Mouse (Mus musculus) cerebellum, adult 9-10 months (tissue): Measurements from ENCODE around the gene Kcnq1.

ENCODE experiments used
- DNase-seq: peaks from one replicate; pipeline ENCODE4 v3.0.0; 2022

The Kcnq1 gene

GRCm38 (mm10) chr7:143106062-143106461, at the start of gene Kcnq1:
Gene Kcnq1 (plus strand): TSS chr7:143106362.
- no peak for DNase-seq

- peak; percentile 20 for DNase-seq
Observed at GRCm38 (mm10) chr7:143057023-143057422, 49.1 kb upstream of the Kcnq1 start.

DNA sequence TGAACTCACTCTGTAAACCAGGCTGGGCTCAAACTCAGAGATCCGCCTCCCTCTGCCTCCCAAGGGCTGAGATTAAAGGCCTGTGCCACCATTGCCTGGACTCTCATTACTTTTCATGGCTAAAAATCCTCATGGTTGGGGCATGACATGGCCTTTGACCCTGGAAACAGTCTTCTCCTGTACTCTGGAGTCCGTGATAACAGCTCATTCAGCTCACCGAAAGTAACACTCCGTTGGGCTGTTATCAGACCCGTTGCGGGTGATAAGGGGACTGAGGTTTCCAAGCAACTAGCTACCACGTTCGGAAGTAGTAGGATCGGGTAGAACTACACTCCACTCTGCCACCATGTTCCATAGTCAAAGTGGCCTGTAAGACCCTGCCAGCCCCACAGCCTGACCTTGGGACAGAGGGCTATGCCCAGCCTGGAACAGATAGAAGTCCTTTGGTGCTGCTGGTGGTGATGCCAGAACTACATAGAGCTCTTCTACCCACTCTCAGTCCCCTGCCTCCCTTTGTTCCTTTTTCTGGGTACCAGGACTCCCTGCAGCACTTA, 48.4 kb upstream of the Kcnq1 start:
- peak; percentile 18 for DNase-seq

GRCm38 (mm10) chr7:143058221-143058697, 47.9 kb upstream of the Kcnq1 start:
- peak; percentile 22 for DNase-seq

DNA sequence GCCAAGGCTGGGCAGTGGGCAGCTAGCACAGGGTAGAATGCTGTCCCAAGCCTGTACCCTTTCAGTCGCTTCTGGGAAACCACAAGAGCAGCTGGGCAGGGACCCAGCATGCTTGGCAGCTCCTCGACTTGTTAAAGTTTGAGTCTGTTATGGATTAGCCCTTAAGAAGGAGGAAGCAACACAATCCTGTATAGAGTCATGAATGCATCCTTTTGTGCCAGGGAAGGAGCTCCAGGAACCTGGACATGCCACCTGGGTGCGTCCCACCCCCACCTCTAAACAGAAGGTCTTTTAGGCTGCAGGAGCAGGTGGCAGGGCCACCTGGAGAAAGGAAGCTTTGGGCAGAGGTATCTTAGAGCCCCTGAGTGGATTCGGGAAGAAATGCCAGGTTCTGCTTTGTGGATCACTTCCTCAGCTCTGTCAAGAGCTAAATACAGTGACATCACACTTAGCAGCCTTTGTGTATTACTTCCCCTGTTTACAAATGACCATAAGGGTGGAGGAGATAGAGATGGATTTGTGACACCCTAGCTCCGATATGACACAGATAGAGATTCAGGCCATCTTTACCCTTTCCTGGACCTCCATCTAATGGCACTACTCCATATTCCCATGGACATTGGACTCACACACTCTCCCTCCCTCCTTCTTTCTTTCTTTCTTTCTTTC, 46.8 kb upstream of the Kcnq1 start:
- peak; percentile 65 for DNase-seq

DNA sequence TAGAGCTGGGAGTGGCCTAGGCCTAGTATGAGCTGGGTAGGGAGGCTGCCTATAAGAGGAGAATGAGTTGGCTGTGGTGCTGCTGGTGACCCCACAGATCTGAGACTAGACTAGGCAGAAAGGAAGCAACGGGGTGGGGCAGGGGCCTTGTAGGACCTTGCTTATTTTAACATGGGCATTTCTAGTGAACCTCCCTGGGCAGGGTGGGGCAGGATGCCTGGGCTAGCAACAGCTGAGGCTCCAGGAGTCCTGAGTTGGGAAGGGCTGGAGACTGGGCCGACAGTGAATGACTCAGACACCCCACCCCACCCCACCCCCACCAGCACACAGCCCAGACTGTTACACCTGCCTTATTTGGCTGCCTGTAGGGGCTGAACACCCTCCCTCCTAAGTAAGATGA, 43.5 kb upstream of the Kcnq1 start:
- peak; percentile 13 for DNase-seq

- DNase-seq = peak; percentile 34
Observed at GRCm38 (mm10) chr7:143064226-143064625, 41.9 kb upstream of the Kcnq1 start.

DNA sequence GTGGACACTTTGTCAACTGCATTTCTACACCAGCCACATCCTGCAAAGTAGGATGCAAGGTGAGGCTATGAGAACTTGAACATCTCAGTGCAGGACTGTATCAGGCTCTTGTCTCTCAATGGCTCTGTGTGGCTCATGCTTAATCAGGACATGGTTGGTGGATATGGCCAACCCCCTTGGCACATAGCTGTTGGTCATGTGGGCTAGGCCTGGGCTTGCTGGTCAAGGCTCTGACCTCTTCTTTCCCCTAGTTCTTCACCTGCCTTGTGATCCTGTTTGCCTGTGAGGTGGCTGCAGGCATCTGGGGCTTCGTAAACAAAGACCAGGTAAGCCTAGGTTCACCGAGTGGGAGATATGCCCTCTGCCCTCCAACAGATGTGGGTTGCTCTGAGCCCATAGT, 40.5 kb upstream of the Kcnq1 start:
- DNase-seq = peak; percentile 24

DNA sequence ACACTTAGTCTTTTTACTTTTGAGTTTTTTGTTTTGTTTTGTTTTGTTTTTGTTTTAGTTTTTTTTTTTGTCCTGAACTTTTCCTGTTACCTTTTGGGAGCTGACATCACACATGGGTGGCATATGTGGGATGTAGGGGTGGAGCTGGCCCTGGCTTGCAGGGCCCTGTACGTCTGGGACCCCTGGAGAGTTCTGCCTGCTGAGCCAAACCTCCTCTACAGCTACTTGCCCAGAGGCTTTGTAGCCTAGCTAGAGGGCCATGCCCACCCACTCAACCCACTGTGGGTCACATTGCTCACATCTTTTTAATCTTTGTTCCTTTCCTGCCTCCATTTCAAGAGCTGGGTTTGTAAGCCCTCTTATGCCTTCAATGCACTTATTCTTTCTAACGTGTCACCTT, 38.7 kb upstream of the Kcnq1 start:
- peak; percentile 60 for DNase-seq

GRCm38 (mm10) chr7:143067897-143068296, 38.3 kb upstream of the Kcnq1 start:
- DNase-seq = peak; percentile 67

- peak; percentile 86 for DNase-seq
Observed at GRCm38 (mm10) chr7:143068316-143068881, 37.8 kb upstream of the Kcnq1 start.

DNA sequence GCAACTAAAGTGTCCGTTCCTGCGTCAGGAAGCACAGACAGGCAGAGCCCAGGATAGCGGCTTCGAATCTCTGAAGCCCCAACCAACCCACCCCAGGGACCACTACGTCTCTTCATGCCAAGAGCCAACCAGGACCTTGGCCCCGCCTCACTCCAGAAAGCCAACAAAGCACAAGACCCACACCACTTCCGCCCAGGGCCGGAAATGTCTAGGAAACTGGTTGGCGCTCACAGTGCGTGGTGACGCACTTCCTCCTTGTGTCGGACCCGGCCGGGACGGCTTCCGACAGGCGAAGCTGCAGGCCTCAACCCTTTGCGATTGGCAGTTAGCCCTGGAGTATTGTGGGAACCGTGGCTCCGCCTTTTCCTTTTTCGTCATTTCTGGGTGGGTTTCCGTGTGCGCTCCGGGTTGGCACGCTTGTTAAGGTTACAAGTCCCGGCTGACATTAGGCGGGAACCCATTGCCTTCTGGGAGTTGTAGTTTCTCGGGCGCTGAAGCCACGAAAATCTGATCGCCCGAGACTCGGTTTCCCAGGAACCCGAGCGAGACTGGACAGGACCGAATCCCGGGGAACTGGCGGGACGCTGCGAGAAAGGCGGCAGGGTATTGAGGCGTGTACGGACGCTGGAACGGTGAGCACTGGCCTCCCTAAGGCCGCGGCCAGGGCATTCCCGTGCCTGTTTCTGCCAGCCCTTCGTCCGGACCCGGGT, 37.1 kb upstream of the Kcnq1 start, which contains the start of gene Tssc4:
Tssc4 (plus strand) TSS at position 368 of the 710 bp plus-strand sequence.
- DNase-seq = peak; percentile 99

DNA sequence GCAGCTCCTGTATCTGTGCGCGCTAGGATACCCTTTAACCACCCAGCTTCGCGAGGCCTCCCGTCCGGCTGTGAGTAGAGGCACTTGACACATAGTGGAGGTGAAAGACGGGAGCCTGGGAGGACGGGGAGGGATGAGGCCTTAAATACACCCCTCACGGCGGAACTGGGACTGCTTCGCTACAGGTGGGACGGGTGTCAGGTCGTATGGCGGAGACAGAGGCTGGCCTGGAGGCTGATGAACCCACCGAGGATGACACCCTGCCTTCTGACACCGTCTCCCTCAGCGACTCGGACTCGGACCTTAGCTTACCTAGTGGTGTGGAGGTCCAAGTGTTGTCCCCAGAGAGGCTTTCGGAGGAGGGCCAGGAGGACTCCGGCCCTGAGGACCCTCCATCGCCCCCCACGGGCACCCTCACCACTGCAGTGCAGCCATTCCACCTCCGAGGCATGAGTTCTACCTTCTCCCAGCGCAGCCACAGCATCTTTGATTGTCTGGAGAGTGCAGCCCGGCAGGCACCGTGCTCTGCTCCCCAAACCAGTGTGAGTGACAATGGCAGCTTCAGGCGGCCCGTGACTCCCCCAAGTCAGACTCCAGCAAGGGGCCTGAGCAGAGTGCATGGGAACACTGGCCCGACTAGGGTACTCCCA, 36.3 kb upstream of the Kcnq1 start:
- no peak for DNase-seq

GRCm38 (mm10) chr7:143070506-143071070, 35.6 kb upstream of the Kcnq1 start:
- DNase-seq = peak; percentile 57

DNA sequence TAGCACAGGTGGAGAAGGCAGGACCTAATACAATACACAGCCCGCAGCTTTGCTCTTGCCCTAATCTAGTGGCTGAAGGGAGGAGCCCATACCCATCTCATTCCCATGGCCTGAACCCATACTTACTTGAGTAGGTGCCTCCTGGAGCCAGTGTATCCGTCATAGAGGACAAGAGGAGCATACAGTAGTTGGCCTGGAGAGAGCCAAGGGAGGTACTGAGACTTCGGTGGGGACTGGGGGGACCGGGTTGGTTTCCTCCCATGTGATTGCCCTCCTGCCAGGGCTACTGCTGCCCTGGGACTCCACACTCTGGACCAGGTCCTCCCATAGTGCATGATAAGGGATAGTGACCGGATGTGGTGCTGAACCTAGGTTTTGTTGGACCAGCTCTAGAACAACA, 33.6 kb upstream of the Kcnq1 start:
- DNase-seq = no peak

DNA sequence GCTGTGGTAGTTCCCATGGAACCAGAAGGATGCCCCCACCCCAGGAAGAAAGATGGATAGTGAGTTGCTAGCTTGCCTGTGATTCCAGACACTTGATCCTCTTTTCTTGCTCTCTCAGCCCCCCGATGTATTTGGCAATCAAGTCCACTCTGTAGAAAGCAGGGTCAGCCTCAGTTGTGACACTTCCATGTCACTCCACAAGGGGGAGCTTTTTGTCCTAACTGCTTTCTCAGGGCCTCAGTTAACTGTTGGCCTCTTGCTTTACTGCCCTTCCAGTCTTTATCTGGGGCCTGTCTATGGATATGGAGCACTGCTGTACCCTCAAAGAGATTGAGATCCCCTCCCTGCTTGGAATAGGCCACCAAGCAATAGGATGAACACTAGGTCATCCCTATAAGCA, 33.1 kb upstream of the Kcnq1 start:
- peak; percentile 51 for DNase-seq

GRCm38 (mm10) chr7:143075394-143075793, 30.8 kb upstream of the Kcnq1 start:
- DNase-seq = no peak

GRCm38 (mm10) chr7:143077351-143077750, 28.8 kb upstream of the Kcnq1 start:
- DNase-seq = no peak

DNA sequence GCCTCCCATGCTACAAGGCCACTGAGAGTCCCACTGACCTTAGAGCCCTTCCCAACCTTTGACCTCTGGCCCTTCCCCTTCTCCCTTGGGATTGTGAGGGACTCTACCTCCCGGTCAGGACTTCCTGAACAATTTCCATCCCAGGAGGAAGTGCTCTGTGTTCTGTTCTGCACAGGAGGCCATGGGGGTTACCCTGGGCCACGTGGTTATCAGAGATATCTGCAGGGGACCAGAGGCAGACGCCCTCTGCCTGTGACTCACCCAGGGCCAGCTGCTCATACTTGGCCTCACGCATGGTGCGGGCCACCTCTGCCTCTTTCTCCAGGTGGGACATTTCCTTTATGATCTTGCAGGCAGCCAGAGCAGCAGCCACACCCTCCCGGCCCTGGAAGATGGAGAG, 24.1 kb upstream of the Kcnq1 start:
- no peak for DNase-seq

DNA sequence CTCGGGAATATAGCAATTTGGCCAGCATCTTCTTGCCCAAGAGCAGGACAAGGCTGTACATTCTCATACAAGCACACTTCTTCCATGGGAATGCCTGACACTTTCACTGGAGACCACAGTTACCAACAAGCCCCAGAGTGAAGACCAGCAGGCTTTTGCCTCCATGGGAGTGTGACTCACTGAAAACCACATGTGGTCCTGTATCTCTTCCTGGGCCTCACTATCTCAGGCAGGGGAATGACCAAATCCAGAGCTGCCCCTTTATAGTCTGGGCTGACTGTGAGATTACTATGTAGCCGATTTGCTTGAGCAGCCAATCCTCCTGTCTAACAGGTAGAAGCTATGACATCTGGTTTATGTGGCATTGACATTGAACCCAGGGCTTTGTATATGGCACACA, 22.5 kb upstream of the Kcnq1 start:
- no peak for DNase-seq

DNA sequence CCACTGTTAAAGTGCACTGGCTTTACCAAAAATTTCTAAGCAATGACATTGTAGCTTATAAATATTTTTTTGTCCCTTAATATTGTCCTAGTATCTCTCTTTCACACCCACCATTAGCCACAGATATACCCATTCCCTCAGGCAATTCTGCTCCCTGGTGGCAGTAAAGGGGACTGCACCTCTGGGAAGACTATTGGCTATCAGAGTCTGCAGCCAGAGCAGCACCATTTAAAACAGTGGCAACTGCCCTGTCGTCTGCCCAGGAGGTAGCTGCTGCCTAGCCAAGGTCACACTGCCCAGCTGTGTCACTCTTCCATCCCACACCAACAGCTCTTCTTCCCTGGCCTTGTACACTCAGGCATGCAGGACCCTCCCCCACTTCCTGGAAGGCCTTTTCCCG, 19.8 kb upstream of the Kcnq1 start:
- DNase-seq = peak; percentile 62

GRCm38 (mm10) chr7:143087070-143087579, 19.0 kb upstream of the Kcnq1 start:
- no peak for DNase-seq

DNA sequence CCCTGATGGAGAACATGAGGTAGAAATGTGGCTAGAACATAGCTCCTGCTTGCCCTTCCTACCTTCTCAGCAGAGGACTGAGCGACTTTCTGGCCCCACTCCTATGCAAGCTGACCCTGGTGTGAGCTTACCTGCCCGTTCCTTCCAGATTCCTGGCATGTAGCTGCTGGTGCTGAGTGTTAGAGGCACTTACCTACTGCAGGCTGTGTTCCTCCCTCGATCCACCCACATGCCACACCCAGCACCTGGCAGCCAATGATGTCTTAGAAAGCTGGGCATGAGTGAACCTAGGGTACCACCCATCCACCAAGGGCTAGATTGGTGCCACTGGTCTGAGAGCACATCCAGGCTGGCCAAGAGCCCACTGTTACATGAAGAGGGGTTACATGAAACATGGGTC, 12.3 kb upstream of the Kcnq1 start:
- DNase-seq = no peak
